Mouse (Mus musculus): ENCODE data around the gene Cdk5rap2. TPM values are rescaled to one million over a fixed set of nuclear protein-coding genes. Genes with fewer than 3 reads are reported as not detected.

Cdk5rap2 gene
- total and polyA plus RNA-seq, 3 experiments, result 10.5 to 15.4 TPM; not detected in 1

GRCm38 (mm10) chr4:70311530-70311929, 98.7 kb downstream of the Cdk5rap2 start:
- no peaks in the 10 kb centered on the region for H3K4me1 ChIP-seq (ENCODE audit: control insufficient read depth in 1 of 2, insufficient read depth in 2 of 2, low read length in 2 of 2)
- peaks cover 0 to 3% of the 10 kb centered on the region in 2 experiments; a peak in 1 of 4 replicates for H3K36me3 ChIP-seq (ENCODE audit: control insufficient read depth in 1 of 2, insufficient read depth in 2 of 2, low read length in 2 of 2)
- no peaks in the 10 kb centered on the region for H3K27me3 ChIP-seq (ENCODE audit: control insufficient read depth in 1 of 2, insufficient read depth in 2 of 2, low read length in 2 of 2)
- no peak for DNase-seq (ENCODE audit: low read depth, low spot score)
- no peak overlapping the region for H3K27ac ChIP-seq (ENCODE audit: control insufficient read depth, low read depth, low read length)
- TF ChIP-seq ZC3H11A (IDR thresholded peaks at IDR 0.05; ENCODE audit: low read depth, low read length), result no peak
- TF ChIP-seq RCOR1 (IDR thresholded peaks at IDR 0.05; ENCODE audit: low read depth, low read length), result no peak
- no peak for TF ChIP-seq SMC3 (IDR thresholded peaks at IDR 0.05; ENCODE audit: low read depth, low read length)
- no peak for TF ChIP-seq E2F4 (IDR thresholded peaks at IDR 0.05; ENCODE audit: borderline replicate concordance, low read depth, low read length)
- no peaks in the 10 kb centered on the region for H3K79me2 ChIP-seq (ENCODE audit: control insufficient read depth, insufficient read depth, low read length, poor library complexity)
- H3K9ac ChIP-seq (ENCODE audit: control insufficient read depth, low read depth, low read length, poor library complexity, severe bottlenecking), result no peak overlapping the region
- no peaks in the 10 kb centered on the region for H3K9me3 ChIP-seq (replicated peaks; ENCODE audit: insufficient read depth, low read length)
- H3K4me3 ChIP-seq (ENCODE audit: control insufficient read depth in 1 of 2, insufficient read depth in 1 of 2, low read depth in 2 of 2, low read length in 2 of 2), result no peak overlapping the region

- Histone ChIP-seq H3K4me1 (ENCODE audit: control insufficient read depth in 1 of 2, insufficient read depth in 2 of 2, low read length in 2 of 2) (no peaks in the 10 kb centered on the region), H3K9ac (ENCODE audit: control insufficient read depth, low read depth, low read length, poor library complexity, severe bottlenecking) (no peak overlapping the region), H3K4me3 (ENCODE audit: control insufficient read depth in 1 of 2, insufficient read depth in 1 of 2, low read depth in 2 of 2, low read length in 2 of 2) (no peak overlapping the region), H3K9me3 (replicated peaks; ENCODE audit: insufficient read depth, low read length) (no peaks in the 10 kb centered on the region), H3K79me2 (ENCODE audit: control insufficient read depth, insufficient read depth, low read length, poor library complexity) (no peaks in the 10 kb centered on the region), H3K27ac (ENCODE audit: control insufficient read depth, low read depth, low read length) (no peak overlapping the region), H3K27me3 (ENCODE audit: control insufficient read depth in 1 of 2, insufficient read depth in 2 of 2, low read length in 2 of 2) (no peaks in the 10 kb centered on the region), H3K36me3 (ENCODE audit: control insufficient read depth in 1 of 2, insufficient read depth in 2 of 2, low read length in 2 of 2) (no peaks in the 10 kb centered on the region)
- peak; percentile 70 for DNase-seq (ENCODE audit: low read depth, low spot score)
- TF ChIP-seq USF1 (IDR thresholded peaks at IDR 0.05; ENCODE audit: low read depth, low read length), result 0 out of 2 replicates have a peak, but pooled peaks have one; percentile 8
- TF ChIP-seq CTCF (IDR thresholded peaks at IDR 0.05 in 2 of 3, conservative IDR thresholded peaks at IDR 0.05 in 1 of 3; ENCODE audit: control insufficient read depth in 1 of 3, insufficient read depth in 1 of 3, low read depth in 2 of 3, low read length in 3 of 3, poor library complexity in 1 of 3, severe bottlenecking in 1 of 3), result peak; percentile 61 to 89 (median 74)
- no peak for TF ChIP-seq USF2 (IDR thresholded peaks at IDR 0.05; ENCODE audit: borderline replicate concordance in 1 of 2, insufficient read depth in 1 of 2, low read depth in 1 of 2, low read length in 2 of 2)
- TF ChIP-seq RAD21 (IDR thresholded peaks at IDR 0.05; ENCODE audit: low read depth, low read length), result peak; percentile 68
- TF ChIP-seq MXI1 (IDR thresholded peaks at IDR 0.05; ENCODE audit: low read depth, low read length), result 0 out of 2 replicates have a peak, but pooled peaks have one; percentile 23
- no peak for TF ChIP-seq ZNF384 (IDR thresholded peaks at IDR 0.05; ENCODE audit: low read depth, low read length)
- TF ChIP-seq SMC3 (IDR thresholded peaks at IDR 0.05; ENCODE audit: low read depth, low read length), result peak; percentile 54
- peak; percentile 38 for TF ChIP-seq ZC3H11A (IDR thresholded peaks at IDR 0.05; ENCODE audit: low read depth, low read length)
Measured at GRCm38 (mm10) chr4:70307230-70307629, 103.0 kb downstream of the Cdk5rap2 start.

- Histone ChIP-seq H3K79me2 (ENCODE audit: control insufficient read depth, insufficient read depth, low read length, poor library complexity) (no peaks in the 10 kb centered on the region), H3K4me1 (ENCODE audit: control insufficient read depth in 1 of 2, insufficient read depth in 2 of 2, low read length in 2 of 2) (no peaks in the 10 kb centered on the region), H3K27ac (ENCODE audit: control insufficient read depth, low read depth, low read length) (no peak overlapping the region), H3K36me3 (ENCODE audit: control insufficient read depth in 1 of 2, insufficient read depth in 2 of 2, low read length in 2 of 2) (no peaks in the 10 kb centered on the region), H3K27me3 (ENCODE audit: control insufficient read depth in 1 of 2, insufficient read depth in 2 of 2, low read length in 2 of 2) (no peaks in the 10 kb centered on the region), H3K9me3 (replicated peaks; ENCODE audit: insufficient read depth, low read length) (no peaks in the 10 kb centered on the region), H3K4me3 (ENCODE audit: control insufficient read depth in 1 of 2, insufficient read depth in 1 of 2, low read depth in 2 of 2, low read length in 2 of 2) (no peak overlapping the region), H3K9ac (ENCODE audit: control insufficient read depth, low read depth, low read length, poor library complexity, severe bottlenecking) (no peak overlapping the region)
- DNase-seq (ENCODE audit: low read depth, low spot score), result no peak
- no peak for TF ChIP-seq JUND (IDR thresholded peaks at IDR 0.05; ENCODE audit: low read depth, low read length)
- no peak for TF ChIP-seq MAX (IDR thresholded peaks at IDR 0.05; ENCODE audit: low read length)
- no peak for TF ChIP-seq MAZ (IDR thresholded peaks at IDR 0.05; ENCODE audit: low read depth, low read length)
- no peak for TF ChIP-seq GABPA (IDR thresholded peaks at IDR 0.05; ENCODE audit: low read depth, low read length)
- TF ChIP-seq BHLHE40 (IDR thresholded peaks at IDR 0.05; ENCODE audit: borderline replicate concordance, low read depth, low read length), result no peak
- TF ChIP-seq POLR2AphosphoS2 (IDR thresholded peaks at IDR 0.05; ENCODE audit: low read length), result no peak
- TF ChIP-seq EP300 (IDR thresholded peaks at IDR 0.05; ENCODE audit: low read depth in 1 of 2, low read length in 2 of 2), result no peak
- no peak for TF ChIP-seq TCF12 (IDR thresholded peaks at IDR 0.05; ENCODE audit: low read depth, low read length)
- TF ChIP-seq NELFE (IDR thresholded peaks at IDR 0.05; ENCODE audit: low read depth, low read length), result no peak
- no peak for TF ChIP-seq MYC (IDR thresholded peaks at IDR 0.05; ENCODE audit: low read depth, low read length)
- TF ChIP-seq MAFK (IDR thresholded peaks at IDR 0.05; ENCODE audit: borderline replicate concordance, low read depth, low read length), result no peak
- TF ChIP-seq CHD1 (IDR thresholded peaks at IDR 0.05; ENCODE audit: low read depth, low read length), result no peak
- TF ChIP-seq E2F4 (IDR thresholded peaks at IDR 0.05; ENCODE audit: borderline replicate concordance, low read depth, low read length), result no peak
Measured at GRCm38 (mm10) chr4:70303870-70304269, 106.4 kb downstream of the Cdk5rap2 start.

All from MEL (cell line).